Mouse (Mus musculus) limb, embryonic 10.5 days (tissue): Measurements from ENCODE around the gene Cd47. TPM values are rescaled to one million over a fixed set of nuclear protein-coding genes. Genes with fewer than 3 reads are reported as not detected.
"Not testable (repeated sequence)": the region's sequence is repeated elsewhere in the genome, so short reads cannot be mapped to it uniquely, and the experiment has no call there.

Experiments
- DNase-seq: peaks from one replicate; pipeline ENCODE4 v3.0.0-alpha.2; 2017; ENCODE audit warnings: low spot score
- H3K27ac ChIP-seq: fragments of 300-500 bp; sonication (generic); 2 replicates; pipeline ENCODE4 v1.5.1; 2016; ENCODE audit warnings: mild to moderate bottlenecking
- H3K27me3 ChIP-seq: fragments of 300-500 bp; sonication (generic); 2 replicates; pipeline ENCODE4 v1.6.1; 2016; ENCODE audit warnings: low read depth, mild to moderate bottlenecking; ENCODE audit not compliant: poor library complexity, severe bottlenecking
- H3K36me3 ChIP-seq: fragments of 300-500 bp; sonication (generic); 2 replicates; pipeline ENCODE4 v1.6.1; 2016; ENCODE audit warnings: mild to moderate bottlenecking, moderate library complexity
- H3K4me1 ChIP-seq: fragments of 300-500 bp; sonication (generic); 2 replicates; pipeline ENCODE4 v1.6.1; 2016
- H3K4me3 ChIP-seq: fragments of 300-500 bp; sonication (generic); 2 replicates; pipeline ENCODE4 v1.5.1; 2016; ENCODE audit warnings: mild to moderate bottlenecking, moderate library complexity
- H3K9me3 ChIP-seq: fragments of 300-500 bp; sonication (generic); replicated peaks from 2 replicates; pipeline ENCODE4 v1.6.1; 2016; ENCODE audit warnings: mild to moderate bottlenecking
- WGBS: fragments of 180-500 bp; shearing (Covaris S2); methylation state at CpG from one replicate; pipeline ENCODE4 v1.1.7; 2016; 5-methylcytosine and 5-hydroxymethylcytosine counted together
- polyA plus RNA-seq: library from polyadenylated mRNA; unstranded; fragments of >200 nt; fragmentation: Nextera tagmentation; extraction: Ambion mirVana; gene quantifications from 2 replicates; pipeline ENCODE4 v1.2.1, GENCODE M21; 2016

The Cd47 gene
- polyA plus RNA-seq, 1 experiment from 2014 or later: 26.6 TPM

GRCm38 (mm10) chr16:49818627-49819026 lies 18.3 kb downstream of the Cd47 start:
- no peak for DNase-seq
- H3K36me3 ChIP-seq: no peaks in the 10 kb centered on the region
- H3K27ac ChIP-seq: no peak overlapping the region
- no peak overlapping the region for H3K4me3 ChIP-seq
- no peaks in the 10 kb centered on the region for H3K9me3 ChIP-seq
- no peaks in the 10 kb centered on the region for H3K27me3 ChIP-seq
- WGBS: 55% methylated on average over 6 of the region's 6 CpGs
- H3K4me1 ChIP-seq: peaks cover 3% of the 10 kb centered on the region; the same call in 1 of the 2 replicates

GRCm38 (mm10) chr16:49819494-49819893 lies 19.2 kb downstream of the Cd47 start:
- no peak for DNase-seq
- Histone ChIP-seq H3K27ac (no peak overlapping the region), H3K36me3 (no peaks in the 10 kb centered on the region), H3K4me3 (no peak overlapping the region), H3K27me3 (no peaks in the 10 kb centered on the region), H3K4me1 (0 out of 2 replicates have a peak, but pooled peaks cover 3% of the 10 kb centered on the region), H3K9me3 (no peaks in the 10 kb centered on the region)
- 77% methylated on average over 3 of the region's 3 CpGs for WGBS

GRCm38 (mm10) chr16:49830911-49831310 lies 30.6 kb downstream of the Cd47 start:
- not testable (repeated sequence) for H3K9me3 ChIP-seq, DNase-seq, H3K36me3 ChIP-seq, H3K4me1 ChIP-seq, H3K4me3 ChIP-seq, H3K27me3 ChIP-seq, H3K27ac ChIP-seq
- 93% methylated on average over 3 of the region's 3 CpGs for WGBS

- no peaks in the 10 kb centered on the region for H3K4me1 ChIP-seq
- H3K27me3 ChIP-seq: no peaks in the 10 kb centered on the region
- no peaks in the 10 kb centered on the region for H3K36me3 ChIP-seq
- H3K27ac ChIP-seq: no peak overlapping the region
- no peak overlapping the region for H3K4me3 ChIP-seq
- WGBS: 88% methylated on average over 3 of the region's 3 CpGs
- H3K9me3 ChIP-seq: no peaks in the 10 kb centered on the region
- no peak for DNase-seq
These were observed 32.0 kb downstream of the Cd47 start for GRCm38 (mm10) chr16:49832339-49832738.

- no peak overlapping the region for H3K4me3 ChIP-seq
- DNase-seq: no peak
- H3K27ac ChIP-seq: no peak overlapping the region
- H3K4me1 ChIP-seq: no peaks in the 10 kb centered on the region
- H3K36me3 ChIP-seq: no peaks in the 10 kb centered on the region
- no peaks in the 10 kb centered on the region for H3K27me3 ChIP-seq
- whole genome bisulfite sequencing: 71% methylated on average over 4 of the region's 4 CpGs
- H3K9me3 ChIP-seq: no peaks in the 10 kb centered on the region
These were observed 33.9 kb downstream of the Cd47 start for GRCm38 (mm10) chr16:49834130-49834693.

- WGBS: 91% methylated on average over 6 of the region's 6 CpGs
- peaks cover 5% of the 10 kb centered on the region for H3K4me1 ChIP-seq
- no peaks in the 10 kb centered on the region for H3K27me3 ChIP-seq
- H3K9me3 ChIP-seq: no peaks in the 10 kb centered on the region
- no peak for DNase-seq
- no peaks in the 10 kb centered on the region for H3K36me3 ChIP-seq
- H3K4me3 ChIP-seq: no peak overlapping the region
- H3K27ac ChIP-seq: no peak overlapping the region
These were observed 36.4 kb downstream of the Cd47 start for GRCm38 (mm10) chr16:49836634-49837164.

- no peaks in the 10 kb centered on the region for H3K9me3 ChIP-seq
- no peaks in the 10 kb centered on the region for H3K36me3 ChIP-seq
- H3K4me1 ChIP-seq: peaks cover 5% of the 10 kb centered on the region
- no peak for DNase-seq
- H3K27me3 ChIP-seq: no peaks in the 10 kb centered on the region
- H3K4me3 ChIP-seq: no peak overlapping the region
- H3K27ac ChIP-seq: no peak overlapping the region
- WGBS: 94% methylated on average over 6 of the region's 6 CpGs
These were observed 38.6 kb downstream of the Cd47 start for GRCm38 (mm10) chr16:49838923-49839322.

GRCm38 (mm10) chr16:49839681-49840535 lies 39.6 kb downstream of the Cd47 start:
- H3K4me3 ChIP-seq: no peak overlapping the region
- peaks cover 5% of the 10 kb centered on the region for H3K4me1 ChIP-seq
- no peaks in the 10 kb centered on the region for H3K36me3 ChIP-seq
- no peaks in the 10 kb centered on the region for H3K27me3 ChIP-seq
- WGBS: 70% methylated on average over 15 of the region's 15 CpGs
- H3K27ac ChIP-seq: no peak overlapping the region
- no peak for DNase-seq
- no peaks in the 10 kb centered on the region for H3K9me3 ChIP-seq

- H3K4me3 ChIP-seq: no peak overlapping the region
- no peak for DNase-seq
- H3K4me1 ChIP-seq: peaks cover 5% of the 10 kb centered on the region
- H3K27ac ChIP-seq: no peak overlapping the region
- no peaks in the 10 kb centered on the region for H3K36me3 ChIP-seq
- no peaks in the 10 kb centered on the region for H3K9me3 ChIP-seq
- H3K27me3 ChIP-seq: no peaks in the 10 kb centered on the region
- WGBS: 76% methylated on average over 1 of the region's 1 CpGs
These were observed 43.4 kb downstream of the Cd47 start for GRCm38 (mm10) chr16:49843723-49844122.

- Histone ChIP-seq H3K4me3 (no peak overlapping the region), H3K4me1 (no peaks in the 10 kb centered on the region), H3K27me3 (no peaks in the 10 kb centered on the region), H3K9me3 (no peaks in the 10 kb centered on the region), H3K27ac (no peak overlapping the region), H3K36me3 (no peaks in the 10 kb centered on the region)
- WGBS: 85% methylated on average over 5 of the region's 5 CpGs
- DNase-seq: no peak
These were observed 47.1 kb downstream of the Cd47 start for GRCm38 (mm10) chr16:49847224-49848003.

- H3K27ac ChIP-seq: no peak overlapping the region
- no peak overlapping the region for H3K4me3 ChIP-seq
- no peaks in the 10 kb centered on the region for H3K36me3 ChIP-seq
- H3K27me3 ChIP-seq: no peaks in the 10 kb centered on the region
- H3K9me3 ChIP-seq: no peaks in the 10 kb centered on the region
- no peaks in the 10 kb centered on the region for H3K4me1 ChIP-seq
- DNase-seq: no peak
- 75% methylated on average over 1 of the region's 1 CpGs for WGBS
These were observed 48.3 kb downstream of the Cd47 start for GRCm38 (mm10) chr16:49848651-49849050.

GRCm38 (mm10) chr16:49852940-49853339 lies 52.6 kb downstream of the Cd47 start:
- no peaks in the 10 kb centered on the region for H3K27me3 ChIP-seq
- H3K27ac ChIP-seq: no peak overlapping the region
- DNase-seq: no peak
- WGBS: 95% methylated on average over 3 of the region's 3 CpGs
- no peaks in the 10 kb centered on the region for H3K9me3 ChIP-seq
- no peak overlapping the region for H3K4me3 ChIP-seq
- peaks cover 16% of the 10 kb centered on the region for H3K4me1 ChIP-seq
- H3K36me3 ChIP-seq: no peaks in the 10 kb centered on the region

- peaks cover 17% of the 10 kb centered on the region for H3K4me1 ChIP-seq
- H3K27ac ChIP-seq: no peak overlapping the region
- DNase-seq: no peak
- no peaks in the 10 kb centered on the region for H3K27me3 ChIP-seq
- H3K4me3 ChIP-seq: no peak overlapping the region
- WGBS: 91% methylated on average over 6 of the region's 6 CpGs
- H3K36me3 ChIP-seq: no peaks in the 10 kb centered on the region
- H3K9me3 ChIP-seq: no peaks in the 10 kb centered on the region
These were observed 53.3 kb downstream of the Cd47 start for GRCm38 (mm10) chr16:49853633-49854032.
